Mouse (Mus musculus) cerebellum, adult 2 months (tissue): ENCODE measurements at regions not wholly inside any gene's neighbourhood (a gene's known extent, or its start where the extent isn't known, plus 50 kb on each side); places are given as distances from the start of the nearest gene placed in this dataset.

Experiments
- DNase-seq, 2 experiments: peaks; one replicate each; pipeline ENCODE4 v3.0.0; 2021
- H3K27ac ChIP-seq: fragments of 200-500 bp; 2 replicates; pipeline ENCODE4 v1.5.1; 2012; ENCODE audit warnings: low read length, control low read depth, inconsistent platforms; ENCODE audit not compliant: insufficient read depth
- H3K27me3 ChIP-seq: fragments of 200-500 bp; 2 replicates; pipeline ENCODE4 v1.6.1; 2012; ENCODE audit warnings: inconsistent platforms, mild to moderate bottlenecking, low read length, moderate library complexity; ENCODE audit not compliant: control insufficient read depth, insufficient read depth
- H3K4me1 ChIP-seq: fragments of 200-500 bp; 2 replicates; pipeline ENCODE4 v1.6.1; 2011; ENCODE audit warnings: low read length; ENCODE audit not compliant: control insufficient read depth, insufficient read depth
- H3K4me3 ChIP-seq: fragments of 200-500 bp; replicated peaks from 2 replicates; pipeline ENCODE3; 2011; ENCODE audit warnings: mild to moderate bottlenecking, low read depth, low read length, control low read depth; ENCODE audit not compliant: insufficient read depth
- CTCF ChIP-seq: fragments of 200-500 bp; IDR thresholded peaks from 2 replicates; pipeline ENCODE4 v1.5.1; 2011; ENCODE audit warnings: low read depth, mild to moderate bottlenecking, control low read depth, low read length, moderate library complexity, borderline replicate concordance; ENCODE audit not compliant: insufficient read depth
- POLR2A ChIP-seq: fragments of 200-500 bp; IDR thresholded peaks from 2 replicates; pipeline ENCODE4 v1.6.1; 2011; ENCODE audit warnings: low read length, control low read depth, borderline replicate concordance; ENCODE audit not compliant: insufficient read depth
- WGBS: fragments of 180-500 bp; shearing (Covaris S2); methylation state at CpG from one replicate; pipeline ENCODE4 v1.1.7; 2018; 5-methylcytosine and 5-hydroxymethylcytosine counted together

DNA sequence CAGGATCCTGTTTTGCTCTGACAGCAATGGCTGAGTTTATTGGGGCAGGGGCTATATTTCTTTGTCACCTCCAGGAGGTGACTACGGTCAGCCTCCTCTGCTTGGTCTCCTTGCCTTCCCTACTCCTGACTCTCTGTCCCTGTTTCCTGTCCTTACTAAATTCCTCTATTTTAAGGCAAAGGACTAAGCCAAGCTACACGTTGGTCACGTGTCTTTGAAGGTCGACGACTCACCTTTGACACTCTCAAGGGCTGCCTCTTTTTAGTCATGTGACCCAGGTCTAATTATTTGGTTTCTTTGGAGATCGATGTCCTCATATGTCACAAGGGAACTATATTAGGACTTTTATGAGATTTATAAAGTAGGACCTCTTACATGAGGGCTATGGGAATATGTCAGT lies 86.9 kb downstream of the Atp1a1 start:
- no peak overlapping the region for H3K27ac ChIP-seq

DNA sequence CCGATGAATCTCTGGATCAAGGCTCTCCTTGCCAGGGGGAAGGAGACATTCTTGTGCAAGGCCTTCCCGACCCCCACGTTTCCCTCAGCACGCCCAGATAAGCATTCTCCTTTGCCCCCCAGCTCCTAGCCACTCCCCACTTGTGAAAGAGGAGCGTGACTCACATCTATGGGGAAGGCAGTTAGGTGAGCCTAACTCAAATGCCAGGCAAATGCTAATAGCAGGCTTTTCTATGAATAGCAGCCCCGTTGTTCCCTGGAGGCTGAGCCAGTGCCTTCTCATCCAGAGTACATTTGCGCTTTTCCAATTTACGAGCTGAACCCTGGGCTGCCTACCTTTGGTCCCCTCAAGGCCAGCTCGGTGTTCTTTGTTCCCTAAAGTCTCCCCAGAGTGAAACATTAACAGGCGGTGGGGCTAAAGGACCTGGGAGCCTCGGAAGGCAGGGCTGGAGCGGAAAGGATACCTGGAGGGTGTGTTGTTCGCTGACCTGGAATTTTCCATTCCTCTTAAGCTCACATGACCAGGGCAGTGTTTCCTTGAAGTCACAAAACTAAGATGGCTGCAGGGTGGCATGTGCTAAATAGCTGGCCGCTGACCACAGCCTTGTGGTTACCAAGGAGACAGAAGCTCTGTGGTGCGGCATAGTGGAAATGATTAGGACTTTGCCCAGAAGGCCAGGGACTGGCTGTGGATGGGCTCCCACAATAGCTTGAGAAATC lies 87.5 kb downstream of the Atp1a1 start:
- no peak overlapping the region for H3K27ac ChIP-seq

More for the DNA sequence above, 86.9 kb downstream of the Atp1a1 start:
- Histone ChIP-seq H3K27me3 (no peaks in the 10 kb centered on the region), H3K4me3 (no peak overlapping the region), H3K4me1 (peaks cover 6% of the 10 kb centered on the region; the same call in 1 of the 2 replicates)
- TF ChIP-seq POLR2A (no peak), CTCF (no peak)
- no peak for DNase-seq
- 90% methylated on average over 6 of the region's 6 CpGs for WGBS

DNA sequence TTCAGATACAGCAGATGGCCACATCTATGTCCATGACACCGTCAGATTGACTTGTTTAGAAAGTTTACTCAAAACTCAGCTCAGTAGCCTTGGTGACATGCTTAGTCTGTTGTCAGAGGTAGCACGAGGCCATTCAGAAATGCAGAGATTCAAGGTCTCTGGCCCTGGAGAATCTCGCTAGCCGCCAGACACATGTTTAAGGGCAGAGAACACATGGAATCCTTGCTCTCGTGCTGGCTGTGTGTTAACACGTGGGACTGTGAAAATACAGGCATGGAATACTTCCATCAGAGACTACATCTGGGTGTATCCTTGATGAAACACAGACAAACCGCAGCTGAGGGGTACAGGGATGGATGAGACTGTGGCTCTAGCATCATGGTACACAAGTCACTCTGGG lies 88.9 kb downstream of the Atp1a1 start:
- WGBS: 94% methylated on average over 7 of the region's 7 CpGs
- no peak for DNase-seq
- Histone ChIP-seq H3K27me3 (no peaks in the 10 kb centered on the region), H3K4me3 (no peak overlapping the region), H3K4me1 (peaks cover 3% of the 10 kb centered on the region; the same call in 1 of the 2 replicates), H3K27ac (no peak overlapping the region)
- TF ChIP-seq CTCF (no peak), POLR2A (no peak)

More for the DNA sequence above, 87.5 kb downstream of the Atp1a1 start:
- WGBS: 52% methylated on average over 15 of the region's 15 CpGs
- TF ChIP-seq CTCF (no peak), POLR2A (no peak)
- DNase-seq: peak in 1 of 2 experiments; percentile 20
- H3K4me1 ChIP-seq: peaks cover 3% of the 10 kb centered on the region; the same call in 1 of the 2 replicates
- no peak overlapping the region for H3K4me3 ChIP-seq
- H3K27me3 ChIP-seq: no peaks in the 10 kb centered on the region

DNA sequence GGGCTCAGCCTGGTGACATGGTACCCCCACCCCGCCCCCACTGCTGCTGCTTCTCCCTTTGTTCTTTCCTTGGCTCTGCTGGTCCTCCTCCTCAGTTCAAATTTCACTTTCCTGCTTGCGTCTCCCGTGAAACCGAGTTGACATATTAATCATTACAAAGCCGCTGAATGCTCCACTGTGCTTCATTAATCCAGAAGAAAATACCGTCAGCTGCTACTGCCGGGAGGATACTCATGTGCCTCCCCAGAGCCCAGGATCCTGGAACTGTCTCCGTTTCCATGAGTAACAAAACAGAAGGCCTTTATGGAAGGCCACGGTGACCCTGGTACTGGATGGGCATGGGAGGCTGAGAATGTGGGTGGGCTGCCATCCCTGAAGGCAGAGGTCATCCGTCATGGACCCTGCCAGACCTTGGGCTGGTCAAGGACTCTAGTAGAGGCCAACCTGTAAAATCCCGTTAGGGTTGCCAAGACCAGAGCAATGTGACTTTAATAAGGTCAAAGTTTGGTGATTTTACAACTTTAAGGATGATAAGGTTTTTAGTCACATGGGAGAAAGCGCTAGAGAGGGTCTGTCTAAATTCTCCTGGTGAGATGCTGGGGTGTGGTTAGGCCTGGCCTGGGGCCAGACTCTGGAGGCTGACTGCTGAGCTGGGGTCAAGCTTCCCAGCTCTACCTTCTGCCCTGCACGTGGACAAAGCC lies 90.7 kb downstream of the Atp1a1 start:
- TF ChIP-seq CTCF (no peak), POLR2A (no peak)
- no peak overlapping the region for H3K4me3 ChIP-seq
- H3K27me3 ChIP-seq: no peaks in the 10 kb centered on the region
- DNase-seq: no peak
- H3K4me1 ChIP-seq: peaks cover 3% of the 10 kb centered on the region; the same call in 1 of the 2 replicates
- H3K27ac ChIP-seq: no peak overlapping the region
- WGBS: 58% methylated on average over 13 of the region's 13 CpGs
